Mouse (Mus musculus) cerebellum, postnatal 25 days (tissue): ENCODE results near the gene Retnlb.
A peak's percentile ranks its signal among the peaks of the same experiment; 100 is the strongest.
"Not testable (repeated sequence)": the region's sequence is repeated elsewhere in the genome, so short reads cannot be mapped to it uniquely, and the experiment has no call there.

Source experiments
- DNase-seq, 2 experiments: peaks; one replicate each; pipeline ENCODE4 v3.0.0; 2021; ENCODE audit warnings: mixed read lengths in 2 of 2

Gene Retnlb

DNA sequence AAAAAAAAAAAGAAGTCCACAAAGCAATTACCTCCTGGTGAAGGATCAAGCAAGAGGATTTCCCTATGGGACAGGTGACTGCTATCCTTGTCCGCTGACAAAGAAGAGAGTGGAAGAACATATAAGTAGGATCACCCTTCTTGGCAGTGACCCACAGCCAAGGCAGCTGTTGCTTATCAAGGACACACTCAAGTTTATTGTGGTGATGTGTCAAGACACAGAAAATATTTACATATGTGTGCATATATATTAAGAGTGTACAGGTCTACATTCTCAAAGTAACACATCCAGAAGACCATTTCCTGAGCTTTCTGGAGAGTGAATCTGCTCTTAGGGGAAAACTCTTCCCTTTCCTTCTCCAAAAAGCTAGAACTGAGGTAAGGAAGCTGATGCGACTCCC, at the start of gene Retnlb:
Gene Retnlb (plus strand): TSS at position 162 of the 400 bp plus-strand sequence.
- no peak for DNase-seq

DNA sequence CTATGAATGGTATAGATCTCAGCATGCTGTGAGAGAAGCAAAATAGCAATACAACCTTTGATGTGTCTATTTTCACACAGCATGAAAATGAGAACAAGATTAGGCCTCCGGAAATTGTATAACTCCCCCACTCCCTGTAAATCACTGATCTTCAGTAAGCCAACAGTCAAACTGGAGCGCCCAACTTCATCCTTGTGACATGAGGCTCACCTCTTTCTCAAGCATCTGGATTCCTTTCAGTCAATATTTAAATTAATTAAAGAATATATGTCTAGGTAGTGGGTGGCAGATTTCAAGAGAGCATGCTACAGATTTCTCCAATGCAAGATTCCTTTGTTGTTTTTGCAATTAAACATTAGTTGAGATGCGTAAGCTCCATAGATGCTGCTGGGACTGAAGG, 47.5 kb upstream of the Retnlb start:
- DNase-seq, result no peak

DNA sequence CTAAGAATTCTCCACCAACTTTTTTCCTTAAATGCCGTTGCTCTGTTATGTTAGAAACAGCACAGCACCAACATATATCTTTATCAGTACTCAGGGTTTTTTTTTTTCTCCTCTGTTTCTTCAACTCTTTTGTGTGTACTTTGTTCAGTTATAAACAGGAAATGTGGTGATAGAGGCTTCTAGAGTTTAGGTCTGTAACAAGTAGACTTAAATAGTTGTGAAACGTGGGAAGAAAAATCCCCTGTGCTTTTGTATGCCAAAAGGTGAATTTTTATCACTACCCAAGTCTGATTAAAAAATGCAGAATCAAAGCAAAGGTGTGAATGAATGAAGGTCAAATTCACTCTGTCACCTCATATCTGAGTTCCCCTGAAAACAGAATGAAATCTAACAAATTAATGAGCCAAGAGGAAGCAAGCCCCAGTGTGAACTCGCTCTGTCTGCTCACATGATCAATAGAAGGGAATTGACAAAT, 44.6 kb upstream of the Retnlb start, which contains the start of gene Trat1:
Gene Trat1 (minus strand): TSS at position 51 of the 475 bp plus-strand sequence.
- no peak for DNase-seq

DNA sequence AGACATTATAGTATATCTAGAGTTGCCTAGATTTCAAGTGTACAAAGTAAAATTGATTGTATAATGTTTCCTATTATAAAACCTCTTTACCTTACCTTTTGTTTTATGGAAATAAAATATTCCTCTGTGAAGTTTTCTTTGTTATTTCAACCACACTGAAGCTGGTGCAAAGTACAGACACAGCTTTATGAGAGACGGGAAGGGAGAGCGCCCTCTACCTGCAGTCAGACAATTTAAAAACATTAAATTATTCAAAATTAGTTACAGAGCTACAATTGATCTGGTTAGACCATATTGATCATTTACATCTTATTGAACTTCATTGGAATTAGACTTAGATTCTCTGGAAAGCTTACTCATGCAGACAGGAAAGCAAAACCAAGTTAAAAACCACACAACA, 39.4 kb upstream of the Retnlb start:
- DNase-seq, result no peak

DNA sequence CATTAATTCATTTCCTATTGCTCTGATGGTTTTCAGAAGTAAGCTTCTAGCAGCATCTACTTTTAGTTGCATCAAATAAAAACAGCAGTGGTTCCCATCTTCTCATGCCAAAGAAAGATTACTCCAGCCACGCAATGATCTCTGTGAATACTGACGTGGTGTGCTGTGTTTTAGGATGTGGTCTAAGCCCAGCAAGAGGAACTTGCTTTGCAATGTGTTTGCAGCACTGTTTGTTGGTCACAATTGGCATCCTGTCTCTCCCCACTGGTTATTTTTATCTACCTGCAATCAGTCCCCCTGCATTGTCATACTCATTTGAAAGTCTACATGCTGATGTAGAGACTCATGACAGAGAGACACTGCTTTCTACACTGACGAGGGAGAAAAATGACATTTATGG, 30.4 kb upstream of the Retnlb start:
- no peak for DNase-seq

DNA sequence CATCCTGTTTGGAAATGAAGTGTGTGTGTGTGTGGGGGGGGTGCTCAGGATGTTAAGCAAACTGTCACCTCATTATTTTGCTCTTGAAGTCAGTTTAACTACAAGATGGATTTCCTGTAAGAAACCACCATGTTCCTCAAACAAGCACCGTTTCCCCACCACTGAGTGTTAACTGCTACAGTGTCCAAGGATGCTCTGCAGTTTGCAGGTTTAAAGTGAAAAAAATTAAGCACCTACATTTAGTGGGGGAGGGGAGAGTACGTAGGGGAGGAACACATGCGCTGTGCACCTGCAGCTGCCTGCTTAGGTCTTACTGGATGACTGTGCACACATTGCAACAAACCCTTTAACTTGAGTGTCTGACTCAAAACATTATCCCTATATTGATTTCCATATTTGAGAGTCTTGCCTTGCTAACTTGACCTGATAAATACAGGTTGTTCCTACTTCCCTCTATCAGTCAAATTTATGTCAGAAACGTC, 27.9 kb upstream of the Retnlb start:
- no peak for DNase-seq

DNA sequence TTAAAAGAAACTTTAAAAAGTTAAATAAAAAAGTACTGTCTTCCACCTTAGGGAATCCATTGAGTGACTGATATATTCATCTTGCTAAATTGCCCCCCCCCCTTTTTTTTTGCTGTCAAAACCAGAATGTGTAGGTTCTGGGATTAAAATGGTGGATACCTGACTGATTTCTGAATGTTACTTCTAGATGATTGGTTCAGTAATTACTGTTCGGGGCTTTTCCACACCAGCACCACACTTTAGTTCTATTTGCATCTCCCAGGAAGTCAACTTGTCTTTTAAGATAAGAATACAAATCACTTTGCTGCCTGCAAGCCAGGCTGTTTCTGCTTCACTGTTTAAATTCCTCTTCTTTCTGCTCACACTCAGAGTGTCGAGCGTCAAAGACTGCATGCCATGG, 18.4 kb upstream of the Retnlb start:
- DNase-seq, result no peak

DNA sequence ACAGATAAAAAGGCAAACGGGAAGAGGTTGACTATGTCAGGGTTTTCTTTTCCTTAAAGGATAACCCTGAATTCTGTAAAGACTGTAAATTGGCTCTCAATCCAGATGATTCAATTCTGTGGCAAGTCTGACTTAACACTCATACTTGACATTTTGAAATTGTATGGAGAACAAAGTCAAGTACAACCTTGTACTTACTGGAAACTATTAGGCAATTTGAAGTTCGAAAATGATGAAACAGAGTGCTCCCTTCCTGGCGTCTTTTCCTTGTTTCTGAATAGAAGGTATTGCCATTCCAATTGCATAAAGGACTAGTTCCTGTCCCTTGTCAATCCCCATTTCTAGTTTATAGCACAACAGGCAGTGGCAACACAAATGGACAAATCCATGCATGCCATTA, 17.2 kb upstream of the Retnlb start:
- DNase-seq, result no peak

DNA sequence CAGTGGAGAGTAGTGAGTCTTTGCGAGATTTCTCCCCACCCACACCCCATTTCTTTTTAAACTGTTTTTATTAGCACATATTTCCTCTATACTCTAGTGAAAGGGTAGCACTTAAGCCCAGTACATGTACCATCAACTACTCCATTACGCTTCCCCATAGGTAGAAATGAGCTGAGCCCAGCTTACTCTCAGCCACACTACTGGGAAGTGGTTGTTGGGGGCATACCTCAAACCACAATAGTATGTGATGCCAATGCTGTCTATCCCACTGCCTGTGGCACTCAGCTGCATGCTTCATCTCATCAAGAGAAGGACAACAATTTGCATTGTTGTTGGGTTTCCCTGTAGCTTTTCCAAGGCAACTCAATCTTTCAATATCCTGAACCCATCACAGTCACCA, 15.8 kb upstream of the Retnlb start:
- DNase-seq, result no peak

DNA sequence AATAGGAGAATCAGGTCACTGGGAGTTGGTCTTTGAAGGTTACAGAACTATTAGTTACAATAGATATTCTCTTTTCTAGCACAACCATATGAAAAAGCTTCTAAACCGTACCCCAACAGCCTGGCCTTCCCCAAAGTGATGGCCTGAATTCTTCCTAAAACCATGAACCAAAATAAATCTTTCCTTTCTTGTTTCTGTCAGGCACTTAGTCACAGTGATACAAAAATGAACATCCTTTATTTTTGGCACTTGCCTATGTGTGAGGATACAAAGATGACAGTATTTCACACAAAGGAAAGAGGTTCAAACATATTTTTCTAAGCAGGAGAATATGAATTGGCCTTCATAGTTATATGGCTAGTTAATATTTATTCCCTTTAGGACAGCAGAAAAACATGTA, 11.2 kb upstream of the Retnlb start:
- DNase-seq, result no peak

DNA sequence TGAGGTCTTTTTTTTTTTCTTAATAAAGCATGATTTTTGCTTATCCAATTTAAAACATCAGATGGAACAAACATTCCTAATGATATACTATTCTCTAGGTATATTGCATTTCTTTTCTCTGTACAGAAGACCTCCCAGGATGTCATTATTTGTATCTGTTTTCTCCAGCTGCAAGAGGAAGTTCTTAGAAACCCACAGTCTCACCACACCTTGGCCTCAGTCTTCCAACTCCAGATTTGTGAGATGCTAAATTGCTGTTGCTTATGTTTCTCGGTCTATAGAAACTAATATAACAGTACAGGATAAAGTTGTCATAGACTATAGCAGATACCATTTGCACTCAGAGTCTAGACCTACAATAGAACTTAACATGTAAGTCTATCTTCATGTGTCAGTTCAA, 10.1 kb upstream of the Retnlb start:
- no peak for DNase-seq

DNA sequence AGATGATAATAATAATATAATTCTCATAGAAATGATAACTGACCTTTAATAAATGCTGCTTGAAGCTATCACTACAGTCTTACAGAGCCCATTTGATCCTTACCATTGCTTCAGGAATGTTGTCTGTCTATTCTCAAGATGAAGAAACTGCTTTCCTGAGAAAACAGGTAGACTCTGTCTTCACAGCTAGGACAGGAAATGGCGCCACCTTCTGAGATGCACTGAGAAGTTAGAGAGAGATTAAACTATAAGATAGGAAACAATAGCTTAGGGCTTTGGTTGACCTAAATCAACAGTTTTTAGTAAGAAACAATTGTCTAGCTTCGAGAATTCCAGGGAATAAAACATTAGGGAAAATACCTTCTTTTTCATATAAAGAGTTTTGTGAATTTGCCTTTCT, 7.3 kb upstream of the Retnlb start:
- peak in 1 of 2 experiments; percentile 21 for DNase-seq

DNA sequence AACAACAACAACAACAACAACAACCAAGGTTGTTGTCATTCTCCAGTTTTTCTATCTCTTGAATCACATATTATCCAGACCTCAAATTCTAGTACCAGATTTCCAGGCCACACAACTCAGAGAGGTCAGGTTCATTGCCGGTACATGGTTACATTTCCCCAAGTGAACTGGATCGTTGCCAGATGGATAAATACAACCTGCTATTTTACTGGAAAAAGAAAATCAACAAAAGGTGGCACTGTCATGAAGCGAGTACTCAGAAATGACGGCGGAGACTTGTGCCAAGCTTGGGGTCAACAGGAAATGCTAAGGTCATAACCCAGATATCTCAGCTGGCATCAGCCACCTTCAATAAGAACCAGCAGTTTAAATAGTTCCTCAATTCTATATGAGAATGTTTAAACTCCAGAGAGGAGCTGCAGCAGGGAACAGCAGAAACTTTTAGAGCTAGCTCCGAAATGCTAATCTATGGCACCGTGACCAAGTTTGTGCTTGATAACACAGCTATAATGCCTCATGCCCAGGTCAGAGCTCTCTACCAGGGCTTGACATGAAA, 4.7 kb upstream of the Retnlb start:
- DNase-seq, result no peak

DNA sequence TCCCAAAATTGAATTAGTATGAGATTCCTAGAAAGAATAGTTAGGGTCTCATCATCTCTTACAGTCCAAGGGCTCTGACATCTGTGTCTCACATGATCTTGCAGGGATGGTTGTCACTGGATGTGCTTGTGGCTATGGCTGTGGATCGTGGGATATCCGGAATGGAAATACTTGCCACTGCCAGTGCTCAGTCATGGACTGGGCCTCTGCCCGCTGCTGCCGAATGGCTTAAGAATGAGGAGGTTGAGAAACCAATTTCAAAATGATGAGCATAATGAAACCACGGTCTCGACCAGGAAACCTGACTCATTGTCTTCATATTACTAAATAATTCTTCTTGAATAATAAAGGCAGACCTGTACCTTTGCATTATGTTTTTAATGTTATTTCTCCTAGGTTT, 1.9 kb downstream of the Retnlb start:
- DNase-seq, result no peak

DNA sequence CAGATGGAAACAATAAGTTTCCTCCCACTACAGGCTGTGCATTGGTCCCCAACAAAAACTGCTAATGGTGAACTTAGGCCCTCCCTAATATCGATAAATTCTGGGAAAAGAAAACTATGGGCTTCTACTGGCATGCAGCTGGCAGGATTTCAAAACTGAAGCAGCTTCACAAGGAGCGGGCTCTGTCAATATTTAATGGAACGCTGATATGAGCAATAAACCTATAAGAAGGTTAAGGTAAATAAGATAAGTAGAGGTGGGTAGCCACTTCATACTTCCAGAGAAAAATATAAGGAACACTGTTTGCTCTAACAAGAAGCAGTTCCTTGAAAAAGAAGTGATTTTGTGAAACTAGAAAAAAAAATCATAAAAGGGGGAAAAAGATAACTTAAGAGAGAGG, 9.8 kb downstream of the Retnlb start:
- DNase-seq, result no peak

DNA sequence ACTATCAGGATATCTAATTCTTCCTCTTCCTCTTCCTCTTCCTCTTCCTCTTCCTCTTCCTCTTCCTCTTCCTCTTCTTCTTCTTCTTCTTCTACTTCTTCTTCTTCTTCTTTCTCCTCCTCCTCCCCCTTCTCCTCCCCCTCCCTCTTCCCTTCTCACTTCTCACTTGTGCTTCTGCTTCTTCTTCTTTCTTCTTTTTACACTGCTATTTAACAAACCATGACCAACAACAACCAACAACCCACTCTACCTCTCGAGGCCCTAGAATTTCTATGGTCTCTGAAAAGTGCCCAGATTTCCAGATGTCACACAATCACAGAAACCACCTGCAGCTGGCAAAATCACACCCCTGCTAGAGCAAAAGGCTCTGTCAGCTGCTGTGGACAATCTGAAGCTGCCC, 11.0 kb downstream of the Retnlb start:
- no peak for DNase-seq

DNA sequence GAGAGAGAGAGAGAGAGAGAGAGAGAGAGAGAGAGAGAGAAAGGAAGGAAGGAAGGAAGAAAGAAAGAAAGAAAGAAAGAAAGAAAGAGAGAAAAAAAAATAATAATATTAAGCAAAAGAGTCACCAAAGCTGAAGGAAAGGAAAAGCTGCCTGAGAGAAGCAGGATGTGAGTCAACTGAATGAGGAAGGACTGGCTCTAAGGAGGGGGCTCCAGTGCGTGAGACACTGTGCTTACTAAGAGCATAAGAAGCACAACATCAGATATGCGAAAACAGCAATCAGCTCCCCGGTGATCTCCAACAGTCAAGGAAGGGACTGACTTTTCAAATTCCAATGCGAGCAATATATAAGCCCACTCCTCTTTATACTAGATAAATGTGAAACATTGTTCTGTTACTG, 12.4 kb downstream of the Retnlb start:
- DNase-seq, result no peak

DNA sequence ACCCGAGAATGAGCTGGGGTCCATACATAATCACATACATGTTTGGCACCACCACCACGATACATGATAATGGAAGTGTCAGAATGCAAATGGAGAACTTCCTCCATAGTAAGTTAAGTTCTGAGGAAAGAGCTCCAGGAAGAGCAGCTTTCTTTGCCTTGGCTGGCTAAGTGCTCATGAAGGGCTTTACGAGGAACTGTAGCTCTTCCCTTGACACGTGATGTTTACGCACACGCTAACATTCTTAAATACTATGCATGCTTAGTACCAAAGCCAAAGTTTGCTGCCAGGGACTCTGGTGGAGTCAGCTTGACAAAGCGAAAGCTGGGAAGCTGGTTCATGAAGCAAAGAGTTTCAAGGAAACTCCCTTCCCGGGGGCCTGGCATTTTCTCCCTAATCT, 15.4 kb downstream of the Retnlb start:
- DNase-seq, result no peak

DNA sequence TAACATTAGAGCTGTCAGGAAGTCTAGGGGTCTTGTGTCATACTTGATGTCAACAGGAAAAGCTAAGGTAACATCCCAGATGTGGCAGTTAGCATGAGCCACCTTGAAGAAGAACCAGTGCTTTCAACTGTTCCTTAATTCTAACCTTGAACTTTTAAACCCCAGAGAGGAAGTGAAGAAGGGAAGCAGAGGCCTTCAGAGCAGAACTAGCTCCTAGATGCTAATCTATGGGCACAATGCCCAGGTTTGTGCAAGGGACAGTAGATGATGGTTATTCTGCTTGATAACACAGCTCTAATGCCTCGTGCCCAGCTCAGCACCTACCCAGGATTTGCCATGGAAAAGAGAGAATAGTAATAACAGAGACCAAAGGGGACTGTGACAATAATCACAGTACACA, 17.0 kb downstream of the Retnlb start:
- not testable (repeated sequence) for DNase-seq

DNA sequence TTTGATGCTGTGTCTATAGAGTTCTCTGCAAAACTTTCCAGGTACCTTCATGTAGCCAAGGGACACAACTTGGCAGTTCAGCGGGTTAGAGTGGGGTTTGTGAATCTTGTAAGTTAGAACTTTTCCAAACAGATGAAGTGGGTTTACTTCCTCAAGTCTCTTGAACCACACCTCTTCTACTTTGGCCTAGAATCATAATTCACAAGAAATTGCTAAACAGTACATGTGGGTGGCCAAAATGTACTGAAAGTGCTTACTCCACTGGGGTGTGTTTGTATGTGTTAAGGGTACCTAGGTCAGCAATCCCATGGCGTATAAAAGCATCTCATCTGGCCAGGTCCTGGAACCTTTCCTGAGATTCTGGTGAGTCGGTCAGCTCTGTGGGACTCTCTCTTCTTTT, 25.6 kb downstream of the Retnlb start, which contains the start of gene Retnla:
Gene Retnla (plus strand): TSS at position 286 of the 400 bp plus-strand sequence.
- DNase-seq, result no peak

DNA sequence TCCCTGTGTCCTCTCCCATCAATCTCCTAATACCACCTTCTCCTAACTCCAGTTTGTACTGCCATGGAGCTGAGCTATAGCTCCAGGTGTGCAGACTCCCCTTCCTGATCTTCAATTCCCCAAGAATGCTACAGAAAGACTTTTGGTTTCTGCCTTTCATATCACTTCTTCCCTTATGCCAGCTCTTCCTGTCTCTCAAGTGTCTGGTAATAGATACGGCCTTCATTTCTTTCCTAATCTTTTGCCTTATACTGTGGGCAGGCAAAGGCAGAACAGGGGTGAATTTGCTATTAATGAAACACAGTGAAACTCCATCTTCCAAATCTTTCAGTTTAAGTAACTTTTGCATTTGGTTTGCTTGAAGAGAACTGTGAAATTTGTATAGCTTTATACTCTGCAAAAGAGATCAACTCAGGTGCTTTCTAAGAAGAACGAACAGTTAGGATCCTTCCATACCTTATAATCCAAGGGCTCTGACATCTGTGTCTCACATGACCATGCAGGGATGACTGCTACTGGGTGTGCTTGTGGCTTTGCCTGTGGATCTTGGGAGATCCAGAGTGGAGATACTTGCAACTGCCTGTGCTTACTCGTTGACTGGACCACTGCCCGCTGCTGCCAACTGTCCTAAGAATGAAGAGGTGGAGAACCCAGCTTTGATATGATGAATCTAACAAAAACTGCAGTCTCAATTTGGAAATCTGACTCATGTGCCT, 27.2 kb downstream of the Retnlb start:
- DNase-seq, result no peak

DNA sequence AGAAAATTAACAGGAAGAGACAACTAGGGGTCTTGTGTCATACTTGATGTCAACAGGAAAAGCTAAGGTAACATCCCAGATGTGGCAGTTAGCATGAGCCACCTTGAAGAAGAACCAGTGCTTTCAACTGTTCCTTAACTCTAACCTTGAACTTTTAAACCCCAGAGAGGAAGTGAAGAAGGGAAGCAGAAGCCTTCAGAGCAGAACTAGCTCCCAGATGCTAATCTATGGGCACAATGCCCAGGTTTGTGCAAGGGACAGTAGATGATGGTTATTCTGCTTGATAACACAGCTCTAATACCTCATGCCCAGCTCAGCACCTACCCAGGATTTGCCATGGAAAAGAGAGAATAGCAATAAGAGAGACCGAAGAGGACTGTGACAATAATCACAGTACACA, 48.3 kb downstream of the Retnlb start:
- DNase-seq, result not testable (repeated sequence)

DNA sequence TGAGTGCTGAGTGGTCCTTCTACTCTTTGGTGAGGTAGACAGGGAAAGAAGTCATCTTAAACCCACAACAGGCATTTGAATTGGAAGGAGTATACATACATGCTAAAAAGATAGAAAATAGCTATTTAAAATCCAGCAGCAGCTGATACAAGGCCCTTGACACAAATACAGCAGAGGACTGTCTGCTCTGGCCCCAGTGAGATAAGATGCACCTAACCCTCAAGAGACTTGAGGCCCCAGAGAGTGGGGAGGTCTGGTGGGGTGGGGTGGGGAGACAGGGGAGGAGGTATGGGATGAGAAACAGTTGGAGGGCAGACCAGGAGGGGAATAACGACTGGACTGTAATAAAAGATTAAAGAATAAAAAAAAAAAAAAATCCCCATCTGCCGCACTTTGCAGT, 51.0 kb downstream of the Retnlb start:
- no peak for DNase-seq
